Mouse (Mus musculus) liver, adult 2 months (tissue): ENCODE data around the gene Fjx1.

Experiments used
- CTCF ChIP-seq: fragments of 200-500 bp; IDR thresholded peaks from 2 replicates; pipeline ENCODE4 v1.5.1; 2011; ENCODE audit warnings: low read depth, low read length, control low read depth
- POLR2A ChIP-seq: fragments of 200-500 bp; IDR thresholded peaks from 2 replicates; pipeline ENCODE4 v1.6.1; 2011; ENCODE audit warnings: low read length, control low read depth; ENCODE audit not compliant: insufficient read depth; ENCODE audit errors: extremely low read depth

- TF ChIP-seq CTCF (no peak), POLR2A (no peak)
Observed at GRCm38 (mm10) chr2:102403306-102403705, 49.0 kb downstream of the Fjx1 start.
